Mouse (Mus musculus): ENCODE data around the gene Aicda. TPM values are rescaled to one million over a fixed set of nuclear protein-coding genes. Genes with fewer than 3 reads are reported as not detected.

The Aicda gene
- polyA plus RNA-seq, 1 experiment = not detected

GRCm38 (mm10) chr6:122579086-122579485 lies 25.5 kb downstream of the Aicda start:
- TF ChIP-seq GATA1 (IDR thresholded peaks at IDR 0.05; ENCODE audit: low read length) = no peak

GRCm38 (mm10) chr6:122591027-122591758 lies 37.6 kb downstream of the Aicda start:
- TF ChIP-seq GATA1 (IDR thresholded peaks at IDR 0.05; ENCODE audit: low read length) = no peak

- no peak for TF ChIP-seq GATA1 (IDR thresholded peaks at IDR 0.05; ENCODE audit: low read length)
These were observed 39.3 kb downstream of the Aicda start for GRCm38 (mm10) chr6:122592905-122593304.

GRCm38 (mm10) chr6:122595637-122596036 lies 42.0 kb downstream of the Aicda start:
- no peak for TF ChIP-seq GATA1 (IDR thresholded peaks at IDR 0.05; ENCODE audit: low read length)

- no peak for TF ChIP-seq GATA1 (IDR thresholded peaks at IDR 0.05; ENCODE audit: low read length)
These were observed 43.0 kb downstream of the Aicda start for GRCm38 (mm10) chr6:122596608-122597007.

- TF ChIP-seq GATA1 (IDR thresholded peaks at IDR 0.05; ENCODE audit: low read length) = no peak
These were observed 44.4 kb downstream of the Aicda start for GRCm38 (mm10) chr6:122598014-122598413.

GRCm38 (mm10) chr6:122598436-122598835 lies 44.8 kb downstream of the Aicda start:
- no peak for TF ChIP-seq GATA1 (IDR thresholded peaks at IDR 0.05; ENCODE audit: low read length)

- TF ChIP-seq GATA1 (IDR thresholded peaks at IDR 0.05; ENCODE audit: low read length) = no peak
These were observed 45.6 kb downstream of the Aicda start for GRCm38 (mm10) chr6:122599054-122599737.

- no peak for TF ChIP-seq GATA1 (IDR thresholded peaks at IDR 0.05; ENCODE audit: low read length)
These were observed 46.6 kb downstream of the Aicda start for GRCm38 (mm10) chr6:122600066-122600646.

- no peak for TF ChIP-seq GATA1 (IDR thresholded peaks at IDR 0.05; ENCODE audit: low read length)
These were observed 47.4 kb downstream of the Aicda start for GRCm38 (mm10) chr6:122601031-122601430.

GRCm38 (mm10) chr6:122601615-122602014 lies 48.0 kb downstream of the Aicda start:
- no peak for TF ChIP-seq GATA1 (IDR thresholded peaks at IDR 0.05; ENCODE audit: low read length)

- no peak for TF ChIP-seq GATA1 (IDR thresholded peaks at IDR 0.05; ENCODE audit: low read length)
These were observed 48.8 kb downstream of the Aicda start, which contains the start of gene Apobec1 for GRCm38 (mm10) chr6:122602242-122602991. TSS of gene Apobec1 (minus strand) at chr6:122602444.

GRCm38 (mm10) chr6:122602992-122603322 lies 49.4 kb downstream of the Aicda start:
- no peak for TF ChIP-seq GATA1 (IDR thresholded peaks at IDR 0.05; ENCODE audit: low read length)

- TF ChIP-seq GATA1 (IDR thresholded peaks at IDR 0.05; ENCODE audit: low read length) = no peak
These were observed 50.7 kb downstream of the Aicda start for GRCm38 (mm10) chr6:122604260-122604659.

GRCm38 (mm10) chr6:122605483-122605882 lies 51.9 kb downstream of the Aicda start:
- no peak for TF ChIP-seq GATA1 (IDR thresholded peaks at IDR 0.05; ENCODE audit: low read length)

- TF ChIP-seq GATA1 (IDR thresholded peaks at IDR 0.05; ENCODE audit: low read length) = no peak
These were observed 53.1 kb downstream of the Aicda start for GRCm38 (mm10) chr6:122606661-122607060.
